Mouse (Mus musculus): ENCODE results near the gene Zfp385b.

Gene Zfp385b

GRCm38 (mm10) chr2:77587387-77587786 is 232.1 kb downstream of the Zfp385b start:
- no peak for DNase-seq (ENCODE audit: low spot score)

GRCm38 (mm10) chr2:77586581-77587360 is 232.7 kb downstream of the Zfp385b start:
- DNase-seq (ENCODE audit: low spot score) = no peak

DNA sequence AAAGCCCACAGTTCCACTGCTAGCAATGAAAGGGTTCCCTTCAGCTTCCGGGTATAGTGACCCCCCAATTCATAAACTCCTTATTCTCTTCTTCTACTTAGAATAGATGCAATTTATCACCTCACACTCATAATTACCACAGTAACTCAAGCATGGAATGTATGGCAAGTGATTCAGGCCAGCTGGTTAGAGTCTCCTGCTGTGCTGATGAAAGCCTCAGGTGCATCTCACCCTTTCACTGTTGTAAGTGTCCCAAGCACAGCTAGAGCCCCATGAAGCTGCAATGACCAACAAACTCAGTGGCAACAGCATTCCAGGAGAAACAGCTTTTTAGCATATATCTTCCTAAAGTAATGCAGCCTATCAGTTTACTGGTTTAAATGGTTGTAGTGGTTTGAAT is 235.9 kb downstream of the Zfp385b start:
- DNase-seq (ENCODE audit: low spot score) = no peak

- no peak for DNase-seq (ENCODE audit: low spot score)
These were observed 242.9 kb downstream of the Zfp385b start for GRCm38 (mm10) chr2:77576571-77576970.

GRCm38 (mm10) chr2:77567528-77568435 is 251.7 kb downstream of the Zfp385b start:
- no peak for DNase-seq (ENCODE audit: low spot score)

- DNase-seq (ENCODE audit: low spot score) = no peak
These were observed 255.7 kb downstream of the Zfp385b start for GRCm38 (mm10) chr2:77563706-77564105.

DNA sequence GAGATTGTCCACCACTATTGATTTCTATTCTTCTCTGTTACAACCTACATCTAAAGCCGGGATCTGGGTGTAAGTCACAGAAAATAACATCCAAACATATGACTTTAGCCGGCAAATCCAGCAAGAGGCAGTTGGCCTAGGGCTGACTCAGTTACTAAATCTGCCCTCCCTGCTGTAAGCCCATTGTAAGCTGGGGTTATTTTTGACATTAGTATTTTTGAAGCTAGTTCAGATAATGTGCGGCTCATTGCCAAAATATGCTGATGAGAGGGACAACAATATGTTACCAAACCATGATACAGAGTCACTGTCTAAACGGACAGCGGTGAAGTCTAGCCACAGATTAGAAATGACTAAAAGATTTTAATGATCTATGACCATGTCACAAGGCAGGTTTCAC is 257.5 kb downstream of the Zfp385b start:
- no peak for DNase-seq (ENCODE audit: low spot score)

- DNase-seq (ENCODE audit: low spot score) = no peak
These were observed 262.5 kb downstream of the Zfp385b start for GRCm38 (mm10) chr2:77556938-77557337.

DNA sequence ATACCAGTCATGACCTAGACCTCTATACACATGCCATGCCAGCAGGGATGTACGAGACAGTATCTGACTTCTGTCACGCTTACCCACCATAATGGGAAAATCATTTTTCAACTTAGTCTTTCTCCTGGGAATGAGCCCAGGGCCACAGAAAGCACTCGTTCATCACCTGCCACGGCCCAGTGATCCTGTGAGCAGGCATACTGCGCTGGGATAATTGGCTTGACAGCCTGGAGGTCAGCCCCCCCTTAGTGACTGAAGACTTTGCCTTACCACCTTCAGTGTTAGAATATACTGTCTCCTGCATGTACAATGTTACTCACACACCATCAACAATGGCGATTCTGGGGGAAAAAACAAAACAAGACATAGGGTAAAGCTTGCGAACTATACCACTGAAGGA is 263.5 kb downstream of the Zfp385b start:
- DNase-seq (ENCODE audit: low spot score) = no peak

DNA sequence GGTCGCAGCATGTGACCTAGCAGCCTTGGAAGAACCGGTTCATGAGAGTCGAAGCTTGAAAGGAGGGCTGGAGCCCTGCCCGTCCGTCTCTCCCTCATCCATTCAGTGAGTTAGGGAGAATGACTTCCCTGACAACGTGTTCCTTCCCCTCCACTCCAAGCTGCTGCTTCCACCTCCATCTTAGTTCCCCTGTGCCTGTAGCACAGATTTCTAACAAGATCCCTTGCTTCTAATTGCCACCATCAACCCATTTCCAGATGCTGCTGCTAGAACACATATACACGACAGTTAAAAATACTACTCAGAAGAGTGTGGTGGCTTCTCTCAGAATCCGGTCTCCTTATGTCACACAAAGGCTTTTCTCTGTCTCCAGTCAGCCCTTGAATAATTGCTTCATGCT is 266.8 kb downstream of the Zfp385b start:
- no peak for DNase-seq (ENCODE audit: low spot score)

GRCm38 (mm10) chr2:77543388-77543787 is 276.1 kb downstream of the Zfp385b start:
- no peak for DNase-seq (ENCODE audit: low spot score)

DNA sequence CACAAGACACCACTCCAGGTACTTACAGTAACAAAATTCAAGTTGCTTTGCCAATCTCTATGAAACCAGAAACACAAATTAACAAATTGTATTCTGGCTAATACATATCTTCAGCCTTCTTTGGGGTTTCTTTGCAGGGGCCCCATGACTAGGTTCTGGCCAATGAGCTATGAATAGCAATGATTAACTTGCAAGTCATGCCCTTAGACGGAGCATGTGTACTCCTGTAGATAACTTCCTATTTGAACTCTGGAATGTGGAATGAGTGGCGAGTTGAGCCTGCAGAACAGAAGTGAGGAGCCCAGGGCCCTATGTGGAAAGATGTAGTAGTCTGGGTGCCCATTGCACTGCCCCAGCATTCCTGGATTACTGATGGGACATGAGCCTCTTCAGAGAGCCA is 276.8 kb downstream of the Zfp385b start:
- no peak for DNase-seq (ENCODE audit: low spot score)

GRCm38 (mm10) chr2:77541681-77542080 is 277.8 kb downstream of the Zfp385b start:
- no peak for DNase-seq (ENCODE audit: low spot score)

DNA sequence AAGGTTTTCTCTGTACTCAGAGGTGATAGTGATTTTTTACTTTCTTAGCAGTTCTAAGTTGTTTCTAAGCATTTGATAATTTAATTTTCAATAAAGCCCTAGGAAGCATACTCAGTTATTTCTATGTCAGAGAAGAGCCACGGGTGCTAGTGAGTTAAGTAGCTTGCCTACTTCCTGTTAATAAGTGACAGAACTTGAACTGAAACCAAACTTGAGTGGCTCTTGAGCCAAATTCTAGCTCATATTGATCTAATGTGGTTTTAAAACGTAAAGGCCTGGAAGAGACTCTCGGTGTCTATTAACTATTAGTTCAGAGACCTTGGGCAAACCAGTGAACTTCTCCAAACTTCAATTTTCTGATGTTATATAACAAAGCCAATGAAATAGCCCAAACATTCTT is 278.6 kb downstream of the Zfp385b start:
- no peak for DNase-seq (ENCODE audit: low spot score)

GRCm38 (mm10) chr2:77536556-77536955 is 282.9 kb downstream of the Zfp385b start:
- no peak for DNase-seq (ENCODE audit: low spot score)

DNA sequence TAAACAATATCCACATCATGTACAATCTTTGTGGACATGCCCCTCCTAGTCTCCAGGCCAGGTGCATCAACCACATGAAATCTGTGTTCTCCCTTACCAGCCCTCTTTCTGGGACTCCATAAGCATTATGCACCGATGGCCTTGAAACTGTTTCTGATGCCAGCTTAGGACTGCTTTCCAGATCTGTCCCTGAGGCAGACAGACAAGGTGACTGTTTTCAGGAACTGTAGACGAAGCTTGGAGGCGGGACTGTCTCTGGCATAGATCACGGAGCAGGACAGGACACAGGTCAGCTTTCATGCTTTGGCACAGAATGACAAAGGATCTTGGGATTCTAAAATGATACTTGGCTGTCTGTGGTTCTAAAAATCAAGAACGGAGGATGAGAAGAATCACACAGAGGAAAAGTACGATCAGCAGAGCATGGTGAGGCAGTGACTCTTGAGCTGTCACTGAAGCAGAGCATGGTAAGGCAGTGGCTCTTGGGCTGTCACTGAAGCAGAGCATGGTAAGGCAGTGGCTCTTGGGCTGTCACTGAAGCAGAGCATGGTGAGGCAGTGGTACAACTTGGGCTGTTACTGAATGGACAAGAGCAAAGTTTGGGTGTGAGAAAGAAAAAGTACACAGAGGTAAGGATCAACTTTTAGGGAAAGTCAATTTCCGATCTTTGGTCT is 291.2 kb downstream of the Zfp385b start:
- no peak for DNase-seq (ENCODE audit: low spot score)

DNA sequence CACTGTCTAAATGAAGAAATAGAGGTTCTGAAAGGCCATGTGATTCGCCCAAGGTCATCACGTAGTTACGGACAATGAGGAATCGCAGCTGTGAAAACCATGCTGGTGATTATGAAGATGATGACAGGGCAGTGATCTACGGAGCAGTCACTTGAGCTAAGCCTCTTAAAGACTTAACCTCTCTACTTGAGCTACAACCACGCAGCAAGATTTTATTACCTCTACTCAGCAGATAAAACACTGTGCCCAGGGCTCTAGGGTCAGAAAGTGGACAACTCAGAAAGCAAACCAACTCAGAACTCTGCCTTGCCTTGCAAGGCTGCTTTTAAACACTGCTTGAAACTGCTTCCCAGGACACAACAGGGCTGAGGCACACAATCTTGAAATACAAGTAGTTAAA is 291.8 kb downstream of the Zfp385b start:
- no peak for DNase-seq (ENCODE audit: low spot score)

DNA sequence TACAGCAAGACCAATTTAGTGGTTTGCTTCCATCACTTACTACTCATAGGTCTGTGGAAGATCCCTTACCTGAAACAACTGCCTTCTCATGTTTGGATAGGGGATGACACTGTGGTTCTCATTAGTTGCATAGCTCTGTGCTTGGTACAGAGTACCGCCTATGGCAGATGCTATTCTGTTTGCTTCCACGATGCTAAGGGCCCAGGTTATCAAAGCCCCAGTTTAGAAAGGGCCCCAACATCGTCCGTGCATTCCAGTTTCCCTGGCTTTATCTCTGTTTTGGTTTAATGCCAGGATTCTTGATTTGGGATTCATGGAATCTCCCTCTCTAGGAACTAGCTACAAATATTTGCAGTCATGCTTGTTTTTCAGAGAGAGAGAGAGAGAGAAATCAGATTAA is 292.6 kb downstream of the Zfp385b start:
- DNase-seq (ENCODE audit: low spot score) = no peak

DNA sequence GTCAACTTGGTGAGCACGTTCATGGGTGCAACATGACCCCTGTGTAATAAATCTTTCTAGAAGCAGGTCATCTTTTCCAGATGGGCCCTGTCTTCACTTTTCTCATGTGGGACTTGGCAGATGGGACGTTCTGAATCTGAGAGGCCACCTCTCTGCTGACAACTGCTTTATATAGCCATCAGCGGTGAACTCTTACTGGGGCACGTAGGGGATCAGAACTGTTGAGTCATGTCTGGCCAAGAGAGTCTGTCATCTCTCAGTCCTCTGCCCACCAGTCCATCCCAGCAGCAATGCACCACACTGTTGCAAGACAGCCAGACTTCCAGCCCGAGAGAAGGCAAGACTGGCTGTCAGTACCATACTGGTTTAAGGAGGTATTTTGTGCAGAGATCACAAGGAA is 293.1 kb downstream of the Zfp385b start:
- DNase-seq (ENCODE audit: low spot score) = no peak

DNA sequence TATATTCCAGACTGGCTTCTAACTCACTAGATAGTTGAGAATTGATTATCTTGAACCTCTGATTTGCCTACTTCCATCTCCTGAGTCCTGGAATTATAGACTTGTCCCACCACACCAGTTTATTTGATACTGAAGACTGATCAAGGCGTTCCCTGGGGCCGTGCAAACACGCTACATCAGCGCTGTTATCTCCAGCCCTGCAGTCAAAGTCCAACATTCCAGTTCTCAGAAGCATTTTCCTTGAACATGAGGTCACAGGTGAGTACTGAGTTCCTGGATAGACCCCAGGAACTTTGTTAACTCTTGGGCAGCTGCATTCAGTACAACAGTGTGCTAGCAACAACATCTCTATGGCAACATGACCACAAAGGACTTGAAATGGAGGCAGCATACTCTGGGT is 297.2 kb downstream of the Zfp385b start:
- DNase-seq (ENCODE audit: low spot score) = no peak

DNA sequence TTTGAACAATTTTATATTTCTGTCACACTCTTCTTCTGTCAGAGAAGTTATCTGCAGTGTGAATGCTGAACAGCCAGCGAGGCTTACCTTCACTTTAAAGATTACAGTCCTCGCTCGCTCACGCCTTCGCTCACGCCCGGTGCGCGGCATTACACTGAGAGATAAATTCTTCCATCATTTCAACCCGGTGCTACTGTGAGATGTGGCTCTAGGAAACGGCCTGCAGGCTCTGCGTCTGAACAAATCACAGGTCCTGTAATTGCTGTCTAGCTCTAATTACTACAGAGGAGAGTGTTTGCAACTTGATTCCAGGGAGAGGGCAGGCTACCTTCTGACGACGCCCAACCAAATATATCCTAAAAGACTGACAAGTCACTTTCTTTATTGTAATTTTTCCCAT is 300.1 kb downstream of the Zfp385b start:
- peak; percentile 65 for DNase-seq (ENCODE audit: low spot score)

DNA sequence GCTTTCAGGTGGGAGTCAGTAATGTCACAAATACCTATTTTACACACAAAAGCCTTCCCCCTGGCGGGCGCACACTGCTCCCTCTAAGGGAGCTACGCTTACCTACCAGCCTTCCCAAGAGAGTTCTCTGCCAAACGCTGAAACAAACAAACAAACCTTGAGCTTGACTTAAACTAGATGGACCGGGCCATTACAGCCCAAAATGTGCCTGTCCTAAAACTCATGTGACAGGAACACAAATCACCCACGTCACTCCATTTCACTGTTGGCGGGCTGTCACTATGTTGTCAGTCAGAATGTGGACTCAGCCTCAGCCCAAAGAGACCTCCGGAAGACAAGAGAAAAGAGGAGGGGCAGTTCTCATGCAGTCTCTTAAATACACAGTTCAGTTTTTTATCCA is 300.7 kb downstream of the Zfp385b start:
- peak; percentile 35 for DNase-seq (ENCODE audit: low spot score)

DNA sequence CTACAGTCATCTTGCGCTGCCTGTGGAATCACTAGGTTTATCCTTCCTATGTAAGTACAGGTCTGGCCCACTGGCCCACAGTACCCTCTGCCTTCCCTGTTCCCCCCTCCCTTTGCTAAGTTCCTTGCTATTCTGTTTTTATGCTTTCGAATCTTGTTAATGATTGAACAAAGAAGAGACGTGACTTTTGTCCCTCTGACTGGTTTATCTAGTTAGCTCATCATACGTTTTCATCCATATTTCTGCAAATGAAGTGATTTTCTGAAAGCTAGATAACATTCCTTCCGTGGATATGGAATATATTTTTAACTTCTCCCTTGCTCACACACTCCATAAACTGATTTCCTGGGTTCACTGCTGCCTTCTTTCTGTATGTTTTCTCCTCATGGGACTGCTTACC is 302.8 kb downstream of the Zfp385b start:
- no peak for DNase-seq (ENCODE audit: low spot score)

All from embryo, embryonic 10.5 days (tissue).